Mouse (Mus musculus) liver, adult 2 months (tissue): Measurements from ENCODE around the gene Tcf7. TPM values are rescaled to one million over a fixed set of nuclear protein-coding genes. Genes with fewer than 3 reads are reported as not detected.

Source experiments
- DNase-seq: peaks from one replicate; pipeline ENCODE4 v3.0.0-alpha.2; 2011; ENCODE audit warnings: low read depth, low spot score; ENCODE audit errors: extremely low read depth
- H3K27ac ChIP-seq: fragments of 200-500 bp; replicated peaks from 2 replicates; pipeline ENCODE4 v1.5.1; 2012; ENCODE audit warnings: low read depth, mild to moderate bottlenecking, control low read depth, inconsistent platforms, low read length; ENCODE audit not compliant: insufficient read depth
- H3K27me3 ChIP-seq: fragments of 200-500 bp; 2 replicates; pipeline ENCODE4 v1.6.1; 2012; ENCODE audit warnings: mild to moderate bottlenecking, moderate library complexity, low read length, inconsistent platforms; ENCODE audit not compliant: control insufficient read depth, insufficient read depth
- H3K36me3 ChIP-seq: fragments of 200-500 bp; 2 replicates; pipeline ENCODE4 v1.6.1; 2012; ENCODE audit warnings: low read length, inconsistent platforms; ENCODE audit not compliant: control insufficient read depth, insufficient read depth
- H3K4me1 ChIP-seq: fragments of 200-500 bp; 2 replicates; pipeline ENCODE4 v1.6.1; 2011; ENCODE audit warnings: low read length; ENCODE audit not compliant: control insufficient read depth, insufficient read depth
- H3K4me3 ChIP-seq: fragments of 200-500 bp; 2 replicates; pipeline ENCODE4 v1.5.1; 2011; ENCODE audit warnings: low read depth, mild to moderate bottlenecking, control low read depth, low read length, moderate library complexity; ENCODE audit not compliant: insufficient read depth
- H3K79me2 ChIP-seq: fragments of 200-500 bp; 2 replicates; pipeline ENCODE4 v1.6.1; 2012; ENCODE audit warnings: inconsistent platforms, mild to moderate bottlenecking, low read length, moderate library complexity; ENCODE audit not compliant: control insufficient read depth, insufficient read depth
- H3K9ac ChIP-seq: fragments of 200-500 bp; 2 replicates; pipeline ENCODE4 v1.6.1; 2012; ENCODE audit warnings: low read depth, mild to moderate bottlenecking, control low read depth, inconsistent platforms, low read length
- CTCF ChIP-seq: fragments of 200-500 bp; IDR thresholded peaks from 2 replicates; pipeline ENCODE4 v1.5.1; 2011; ENCODE audit warnings: low read depth, low read length, control low read depth
- POLR2A ChIP-seq: fragments of 200-500 bp; IDR thresholded peaks from 2 replicates; pipeline ENCODE4 v1.6.1; 2011; ENCODE audit warnings: low read length, control low read depth; ENCODE audit not compliant: insufficient read depth; ENCODE audit errors: extremely low read depth
- WGBS: fragments of 180-500 bp; shearing (Covaris S2); methylation state at CpG from one replicate; pipeline ENCODE4 v1.1.7; 2018; 5-methylcytosine and 5-hydroxymethylcytosine counted together
- polyA plus RNA-seq: library from polyadenylated mRNA; depleted of rRNA; stranded (reverse); fragments of >200 nt; gene quantifications from 2 replicates; pipeline ENCODE4 v1.2.3, GENCODE M21; 2012
- total RNA-seq: library from RNA; depleted of rRNA; stranded (reverse); fragments of >200 nt; gene quantifications from 2 replicates; pipeline ENCODE4 v1.2.3, GENCODE M21; 2014

The Tcf7 gene
- total and polyA plus RNA-seq, 2 experiments, result 1.1 to 7.5 TPM

DNA sequence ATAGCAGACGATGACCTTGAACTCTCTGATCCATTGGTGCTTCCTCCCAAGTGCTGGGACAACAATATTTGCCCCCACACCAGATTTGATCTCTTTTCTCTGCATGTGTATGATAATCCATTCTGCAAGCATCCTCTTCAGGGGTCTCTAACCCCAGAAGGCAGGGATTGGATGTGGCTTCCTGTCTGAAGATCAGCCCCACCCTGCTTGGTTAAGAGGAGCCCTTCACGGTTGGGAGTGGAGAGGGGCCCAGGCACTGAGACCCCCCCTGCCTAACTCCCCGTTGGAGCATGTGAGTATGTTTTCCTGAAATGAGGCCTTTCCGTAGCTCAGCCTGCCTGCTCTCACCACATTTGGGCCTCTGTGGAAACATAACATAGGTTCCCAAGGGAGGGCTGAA lies 36.9 kb upstream of the Tcf7 start:
- H3K36me3 ChIP-seq, result no peaks in the 10 kb centered on the region
- H3K79me2 ChIP-seq, result no peaks in the 10 kb centered on the region
- H3K9ac ChIP-seq, result no peak overlapping the region
- no peak overlapping the region for H3K27ac ChIP-seq
- H3K4me3 ChIP-seq, result no peak overlapping the region
- TF ChIP-seq POLR2A, result no peak
- H3K27me3 ChIP-seq, result no peaks in the 10 kb centered on the region
- WGBS, result 79% methylated on average over 4 of the region's 4 CpGs
- DNase-seq, result no peak
- H3K4me1 ChIP-seq, result no peaks in the 10 kb centered on the region

DNA sequence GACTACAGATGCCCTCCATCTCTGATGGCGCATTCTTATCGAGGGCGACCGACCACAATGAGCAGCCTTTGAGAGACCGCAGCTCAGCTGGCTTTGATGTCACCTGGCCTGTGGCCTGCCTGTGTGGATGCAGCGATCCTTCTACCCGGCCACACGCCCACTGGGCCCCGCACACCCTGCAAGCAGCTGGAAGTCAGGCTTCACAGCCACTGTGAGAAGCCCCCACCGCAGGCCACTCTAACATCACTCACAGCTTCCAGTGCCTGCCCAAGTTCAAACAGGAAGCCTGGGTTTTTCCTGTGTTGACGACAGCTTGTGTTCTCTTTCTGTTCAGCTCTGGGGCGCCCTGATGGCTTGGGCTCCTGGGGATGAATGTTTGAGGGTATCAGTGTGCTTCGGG lies 35.6 kb upstream of the Tcf7 start:
- no peak overlapping the region for H3K9ac ChIP-seq
- no peak for DNase-seq
- 71% methylated on average over 13 of the region's 13 CpGs for WGBS
- no peak overlapping the region for H3K4me3 ChIP-seq
- no peak overlapping the region for H3K27ac ChIP-seq
- H3K27me3 ChIP-seq, result no peaks in the 10 kb centered on the region; the same call in 1 of the 2 replicates
- H3K4me1 ChIP-seq, result no peaks in the 10 kb centered on the region
- TF ChIP-seq CTCF, result no peak
- no peak for TF ChIP-seq POLR2A
- H3K79me2 ChIP-seq, result no peaks in the 10 kb centered on the region
- no peaks in the 10 kb centered on the region for H3K36me3 ChIP-seq

DNA sequence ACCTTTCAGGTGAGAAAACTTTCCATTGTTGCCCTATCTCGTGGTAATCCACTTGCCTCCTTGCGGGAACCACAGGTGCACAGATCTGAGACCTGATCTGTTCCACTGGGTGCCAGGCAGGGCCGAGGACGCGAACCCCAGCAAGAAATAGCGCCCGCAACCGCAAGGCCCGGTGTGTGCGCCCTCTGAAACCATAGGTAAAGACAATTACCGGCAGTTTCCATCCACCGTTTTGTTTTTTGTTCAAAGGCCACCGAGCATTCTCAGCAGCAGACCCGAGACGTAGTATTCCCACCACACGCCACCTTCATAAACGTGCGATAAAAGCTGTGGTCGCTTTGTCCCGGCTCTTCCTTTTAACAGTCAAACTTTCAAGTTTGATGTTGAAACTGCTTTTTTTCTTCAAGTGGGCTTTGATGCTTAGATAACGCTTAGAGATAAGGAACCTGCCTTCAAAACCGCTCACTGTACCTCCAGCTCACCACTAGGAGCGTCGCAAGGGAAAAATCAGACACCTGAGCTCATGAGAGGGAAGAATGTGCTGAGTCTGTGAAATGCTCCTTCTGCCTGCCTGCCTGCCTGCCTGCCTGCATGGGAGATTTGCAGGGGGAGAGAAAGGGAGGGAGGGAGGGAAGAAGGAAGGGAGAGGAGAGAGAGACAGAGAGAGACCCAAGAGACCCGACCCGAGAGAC lies 31.4 kb upstream of the Tcf7 start:
- 20% methylated on average over 26 of the region's 26 CpGs for WGBS
- no peak for DNase-seq
- TF ChIP-seq CTCF (no peak), POLR2A (no peak)
- H3K9ac ChIP-seq, result no peak overlapping the region
- no peaks in the 10 kb centered on the region for H3K36me3 ChIP-seq
- H3K4me1 ChIP-seq, result no peaks in the 10 kb centered on the region
- H3K79me2 ChIP-seq, result no peaks in the 10 kb centered on the region
- H3K4me3 ChIP-seq, result no peak overlapping the region
- H3K27ac ChIP-seq, result no peak overlapping the region
- no peaks in the 10 kb centered on the region; the same call in 1 of the 2 replicates for H3K27me3 ChIP-seq

DNA sequence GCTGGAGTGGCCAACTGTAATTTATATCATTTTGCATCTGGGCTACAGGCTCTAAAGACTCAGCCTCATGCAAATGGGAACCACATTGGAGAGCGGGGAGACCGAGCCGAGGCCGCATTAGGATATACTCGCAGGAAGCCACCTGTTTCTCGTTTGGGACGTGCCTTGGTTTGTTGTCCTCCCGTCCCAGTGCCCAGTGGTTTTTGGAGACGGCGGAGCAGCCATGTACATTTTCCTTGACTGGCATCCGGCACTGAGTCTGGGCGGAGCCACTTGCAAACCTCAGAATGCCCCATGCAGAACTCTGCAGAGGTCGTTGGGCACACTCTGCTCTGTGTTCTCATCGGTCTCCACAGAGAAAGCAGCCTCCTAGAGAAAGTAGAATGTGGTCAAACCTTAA lies 27.9 kb upstream of the Tcf7 start:
- Histone ChIP-seq H3K27ac (no peak overlapping the region), H3K27me3 (no peaks in the 10 kb centered on the region; the same call in 1 of the 2 replicates), H3K36me3 (no peaks in the 10 kb centered on the region), H3K4me3 (no peak overlapping the region), H3K79me2 (no peaks in the 10 kb centered on the region), H3K9ac (no peak overlapping the region), H3K4me1 (no peaks in the 10 kb centered on the region)
- no peak for DNase-seq
- 82% methylated on average over 14 of the region's 14 CpGs for WGBS
- TF ChIP-seq CTCF (no peak), POLR2A (no peak)

DNA sequence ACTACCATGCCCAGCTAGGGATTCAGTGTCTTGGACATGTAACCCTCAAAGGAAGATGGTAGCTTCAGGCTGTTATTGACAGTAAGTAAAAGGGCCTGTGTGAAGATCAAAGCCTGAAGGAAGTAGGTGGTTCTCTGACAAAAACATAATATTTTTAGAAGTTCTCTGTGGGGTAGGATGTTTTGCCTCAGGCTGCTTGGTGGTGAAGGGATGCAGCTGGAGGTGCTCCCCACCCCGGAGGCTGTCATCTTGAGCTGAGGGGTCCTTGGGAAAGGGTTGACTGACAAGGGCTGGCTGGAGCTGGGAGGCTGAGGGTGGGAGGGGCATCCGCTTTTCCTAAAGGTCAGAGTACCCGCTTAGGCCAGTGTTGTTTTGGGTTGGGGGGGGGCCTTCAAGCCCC lies 26.7 kb upstream of the Tcf7 start:
- Histone ChIP-seq H3K36me3 (no peaks in the 10 kb centered on the region), H3K27ac (no peak overlapping the region), H3K27me3 (no peaks in the 10 kb centered on the region; the same call in 1 of the 2 replicates), H3K9ac (no peak overlapping the region), H3K79me2 (no peaks in the 10 kb centered on the region), H3K4me1 (no peaks in the 10 kb centered on the region), H3K4me3 (no peak overlapping the region)
- no peak for DNase-seq
- WGBS, result 84% methylated on average over 3 of the region's 3 CpGs
- TF ChIP-seq CTCF (no peak), POLR2A (no peak)

DNA sequence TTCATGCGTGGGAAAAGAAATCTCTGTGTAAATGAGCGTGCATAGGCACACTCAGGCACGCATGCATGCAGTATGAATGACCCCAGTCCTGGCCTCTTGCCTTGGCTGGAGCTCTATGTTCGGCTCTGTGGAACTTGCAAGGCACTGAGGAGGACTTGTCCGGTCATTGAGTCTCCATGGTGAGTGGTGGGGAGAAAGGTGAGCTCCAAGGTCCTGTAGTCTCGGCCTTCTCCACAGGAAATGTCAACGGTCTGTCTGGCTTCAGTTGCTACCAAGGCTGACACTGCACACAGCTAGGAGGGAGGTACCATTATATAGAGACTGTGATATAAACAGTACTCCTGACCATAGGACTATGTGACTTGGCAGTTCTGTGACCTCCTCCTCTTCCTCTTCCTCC lies 23.6 kb upstream of the Tcf7 start:
- Histone ChIP-seq H3K9ac (no peak overlapping the region), H3K27ac (no peak overlapping the region), H3K4me1 (no peaks in the 10 kb centered on the region), H3K27me3 (no peaks in the 10 kb centered on the region), H3K36me3 (no peaks in the 10 kb centered on the region), H3K79me2 (no peaks in the 10 kb centered on the region), H3K4me3 (no peak overlapping the region)
- DNase-seq, result no peak
- TF ChIP-seq POLR2A (no peak), CTCF (no peak)
- WGBS, result 81% methylated on average over 7 of the region's 7 CpGs
